Mouse (Mus musculus) heart, embryonic 15.5 days (tissue): ENCODE data around the gene Elane. TPM values are rescaled to one million over a fixed set of nuclear protein-coding genes. Genes with fewer than 3 reads are reported as not detected.
A peak's percentile ranks its signal among the peaks of the same experiment; 100 is the strongest.

ENCODE experiments used
- ATAC-seq: fragments of 200-750 bp; cut with Nextera tagmentation; replicated peaks from 2 replicates; pipeline ENCODE4 v1.8.0; 2017; ENCODE audit warnings: low read depth, moderate TSS enrichment; ENCODE audit not compliant: insufficient number of reproducible peaks, insufficient read depth, low FRiP score
- H3K27ac ChIP-seq: fragments of 300-500 bp; sonication (generic); 2 replicates; pipeline ENCODE4 v1.5.1; 2015; ENCODE audit warnings: mild to moderate bottlenecking, inconsistent platforms
- H3K27me3 ChIP-seq: fragments of 300-500 bp; sonication (generic); 2 replicates; pipeline ENCODE4 v1.6.1; 2015; ENCODE audit warnings: inconsistent platforms
- H3K36me3 ChIP-seq: fragments of 300-500 bp; sonication (generic); 2 replicates; pipeline ENCODE4 v1.6.1; 2015; ENCODE audit warnings: mild to moderate bottlenecking, inconsistent platforms
- H3K4me1 ChIP-seq: fragments of 300-500 bp; sonication (generic); replicated peaks from 2 replicates; pipeline ENCODE4 v1.6.1; 2015; ENCODE audit warnings: inconsistent platforms
- H3K4me2 ChIP-seq: fragments of 300-500 bp; sonication (generic); 2 replicates; pipeline ENCODE4 v1.6.1; 2015; ENCODE audit warnings: inconsistent platforms, mild to moderate bottlenecking, moderate library complexity
- H3K4me3 ChIP-seq: fragments of 300-500 bp; sonication (generic); 2 replicates; pipeline ENCODE4 v1.5.1; 2015; ENCODE audit warnings: mild to moderate bottlenecking, inconsistent platforms
- H3K9ac ChIP-seq: fragments of 300-500 bp; sonication (generic); 2 replicates; pipeline ENCODE4 v1.6.1; 2015; ENCODE audit warnings: mild to moderate bottlenecking, inconsistent platforms
- H3K9me3 ChIP-seq: fragments of 300-500 bp; sonication (generic); replicated peaks from 2 replicates; pipeline ENCODE4 v1.6.1; 2016; ENCODE audit warnings: inconsistent platforms
- WGBS: fragments of 180-500 bp; shearing (Covaris S2); methylation state at CpG from one replicate; pipeline ENCODE4 v1.1.7; 2015; ENCODE audit warnings: mixed read lengths; 5-methylcytosine and 5-hydroxymethylcytosine counted together
- polyA plus RNA-seq: library from polyadenylated mRNA; unstranded; fragments of >200 nt; fragmentation: Nextera tagmentation; extraction: Ambion mirVana; gene quantifications from 2 replicates; pipeline ENCODE4 v1.2.1, GENCODE M21; 2015

Gene Elane
- polyA plus RNA-seq, 1 experiment from 2014 or later, result 0.25 TPM

- Histone ChIP-seq H3K4me2 (peak overlapping the region; percentile 84), H3K36me3 (peaks cover 5% of the 10 kb centered on the region; the same call in 1 of the 2 replicates), H3K4me3 (peak overlapping the region; percentile 97), H3K27ac (peak overlapping the region; percentile 100), H3K4me1 (peaks cover 47% of the 10 kb centered on the region), H3K9me3 (no peaks in the 10 kb centered on the region), H3K27me3 (no peaks in the 10 kb centered on the region), H3K9ac (peak overlapping the region; percentile 76)
- ATAC-seq, result no peak
- WGBS, result 23% methylated on average over 8 of the region's 8 CpGs
Measured at GRCm38 (mm10) chr10:79852827-79853226, 33.2 kb upstream of the Elane start.

GRCm38 (mm10) chr10:79853392-79853791 lies 32.7 kb upstream of the Elane start:
- Histone ChIP-seq H3K27me3 (no peaks in the 10 kb centered on the region), H3K27ac (peak overlapping the region; percentile 100), H3K9me3 (no peaks in the 10 kb centered on the region), H3K4me1 (peaks cover 52% of the 10 kb centered on the region), H3K4me2 (peak overlapping the region; percentile 84), H3K36me3 (peaks cover 5% of the 10 kb centered on the region; the same call in 1 of the 2 replicates), H3K9ac (peak overlapping the region; percentile 76), H3K4me3 (peak overlapping the region; percentile 97)
- WGBS, result 0% methylated on average over 15 of the region's 15 CpGs
- peak; percentile 64 for ATAC-seq

GRCm38 (mm10) chr10:79853860-79854795 lies 31.9 kb upstream of the Elane start, which contains the start of gene Ptbp1:
Gene Ptbp1 (plus strand): TSS chr10:79854427.
- H3K4me1 ChIP-seq, result peaks cover 60% of the 10 kb centered on the region
- peak within 1 kb of the TSS; percentile 100 for H3K27ac ChIP-seq
- peak within 1 kb of the TSS; percentile 97 for H3K4me3 ChIP-seq
- no peaks in the 10 kb centered on the region for H3K9me3 ChIP-seq
- H3K27me3 ChIP-seq, result no peaks in the 10 kb centered on the region
- peak within 1 kb of the TSS; percentile 98 for H3K9ac ChIP-seq
- H3K36me3 ChIP-seq, result peaks cover 11% of the 10 kb centered on the region
- under 1% methylated on average over 75 of the region's 75 CpGs for WGBS
- ATAC-seq, result peak; percentile 88
- H3K4me2 ChIP-seq, result peak within 1 kb of the TSS; percentile 84

- Histone ChIP-seq H3K4me3 (peak overlapping the region; percentile 97), H3K36me3 (peaks cover 19% of the 10 kb centered on the region), H3K27me3 (no peaks in the 10 kb centered on the region), H3K27ac (peak overlapping the region; percentile 100), H3K9ac (peak overlapping the region; percentile 98), H3K9me3 (no peaks in the 10 kb centered on the region), H3K4me1 (peaks cover 68% of the 10 kb centered on the region), H3K4me2 (peak overlapping the region; percentile 79)
- WGBS, result under 1% methylated on average over 80 of the region's 83 CpGs
- peak; percentile 16 for ATAC-seq
Measured at GRCm38 (mm10) chr10:79854801-79855541, 31.1 kb upstream of the Elane start.

- peak overlapping the region; percentile 100 for H3K27ac ChIP-seq
- H3K4me3 ChIP-seq, result peak overlapping the region; percentile 97
- H3K4me1 ChIP-seq, result peaks cover 74% of the 10 kb centered on the region
- peak overlapping the region; percentile 98 for H3K9ac ChIP-seq
- H3K9me3 ChIP-seq, result no peaks in the 10 kb centered on the region
- WGBS, result under 1% methylated on average over 10 of the region's 10 CpGs
- H3K27me3 ChIP-seq, result no peaks in the 10 kb centered on the region
- ATAC-seq, result no peak
- peaks cover 26% of the 10 kb centered on the region for H3K36me3 ChIP-seq
- peak overlapping the region; percentile 79 for H3K4me2 ChIP-seq
Measured at GRCm38 (mm10) chr10:79855558-79856184, 30.4 kb upstream of the Elane start.

- Histone ChIP-seq H3K9me3 (no peaks in the 10 kb centered on the region), H3K4me1 (peaks cover 70% of the 10 kb centered on the region), H3K27ac (peak overlapping the region; percentile 100), H3K36me3 (peaks cover 32% of the 10 kb centered on the region), H3K4me3 (peak overlapping the region; percentile 97), H3K9ac (peak overlapping the region; percentile 98), H3K27me3 (no peaks in the 10 kb centered on the region), H3K4me2 (peak overlapping the region; percentile 79)
- WGBS, result 21% methylated on average over 6 of the region's 6 CpGs
- no peak for ATAC-seq
Measured at GRCm38 (mm10) chr10:79856280-79856679, 29.8 kb upstream of the Elane start.

- H3K9ac ChIP-seq, result peak overlapping the region; percentile 98
- peaks cover 38% of the 10 kb centered on the region for H3K36me3 ChIP-seq
- peak overlapping the region; percentile 79 for H3K4me2 ChIP-seq
- peak overlapping the region; percentile 97 for H3K4me3 ChIP-seq
- no peaks in the 10 kb centered on the region for H3K9me3 ChIP-seq
- ATAC-seq, result no peak
- WGBS, result 16% methylated on average over 7 of the region's 7 CpGs
- H3K27ac ChIP-seq, result peak overlapping the region; percentile 100
- H3K27me3 ChIP-seq, result no peaks in the 10 kb centered on the region
- H3K4me1 ChIP-seq, result peaks cover 64% of the 10 kb centered on the region
Measured at GRCm38 (mm10) chr10:79856704-79857451, 29.2 kb upstream of the Elane start.

GRCm38 (mm10) chr10:79857452-79857811 lies 28.6 kb upstream of the Elane start:
- H3K4me1 ChIP-seq, result peaks cover 61% of the 10 kb centered on the region
- peak overlapping the region; percentile 97 for H3K4me3 ChIP-seq
- ATAC-seq, result no peak
- peak overlapping the region; percentile 100 for H3K27ac ChIP-seq
- H3K9me3 ChIP-seq, result no peaks in the 10 kb centered on the region
- peaks cover 44% of the 10 kb centered on the region for H3K36me3 ChIP-seq
- no peaks in the 10 kb centered on the region for H3K27me3 ChIP-seq
- H3K9ac ChIP-seq, result peak overlapping the region; percentile 98
- peak overlapping the region; percentile 79 for H3K4me2 ChIP-seq
- 10% methylated on average over 4 of the region's 4 CpGs for WGBS

- Histone ChIP-seq H3K9me3 (no peaks in the 10 kb centered on the region), H3K36me3 (peaks cover 48% of the 10 kb centered on the region), H3K4me2 (peak overlapping the region; percentile 79), H3K4me1 (peaks cover 57% of the 10 kb centered on the region), H3K27me3 (no peaks in the 10 kb centered on the region), H3K9ac (peak overlapping the region; percentile 98), H3K27ac (peak overlapping the region; percentile 100), H3K4me3 (peak overlapping the region; percentile 97)
- 53% methylated on average over 2 of the region's 2 CpGs for WGBS
- ATAC-seq, result no peak
Measured at GRCm38 (mm10) chr10:79857894-79858293, 28.2 kb upstream of the Elane start.

GRCm38 (mm10) chr10:79858416-79859074 lies 27.5 kb upstream of the Elane start:
- ATAC-seq, result peak; percentile 23
- Histone ChIP-seq H3K4me1 (peaks cover 52% of the 10 kb centered on the region), H3K36me3 (peaks cover 55% of the 10 kb centered on the region), H3K9me3 (no peaks in the 10 kb centered on the region), H3K9ac (peak overlapping the region; percentile 98; the same call in 1 of the 2 replicates), H3K27me3 (no peaks in the 10 kb centered on the region), H3K27ac (peak overlapping the region; percentile 100), H3K4me2 (peak overlapping the region; percentile 79), H3K4me3 (peak overlapping the region; percentile 97)
- WGBS, result 32% methylated on average over 17 of the region's 17 CpGs
